Mouse (Mus musculus) heart, embryonic 16.5 days (tissue): ENCODE results near the gene Mat2b. TPM values are rescaled to one million over a fixed set of nuclear protein-coding genes. Genes with fewer than 3 reads are reported as not detected.

Source experiments
- ATAC-seq: fragments of 200-750 bp; cut with Nextera tagmentation; replicated peaks from 2 replicates; pipeline ENCODE4 v1.8.0; 2017; ENCODE audit warnings: moderate number of reproducible peaks; ENCODE audit not compliant: insufficient read depth, low FRiP score; ENCODE audit errors: extremely low read depth
- H3K27ac ChIP-seq: fragments of 300-500 bp; sonication (generic); 2 replicates; pipeline ENCODE4 v1.5.1; 2014; ENCODE audit warnings: mild to moderate bottlenecking, low read length, control low read depth, moderate library complexity
- H3K27me3 ChIP-seq: fragments of 300-500 bp; sonication (generic); 2 replicates; pipeline ENCODE4 v1.6.1; 2014; ENCODE audit warnings: low read length, mixed read lengths; ENCODE audit not compliant: control insufficient read depth, insufficient read depth
- H3K36me3 ChIP-seq: fragments of 300-500 bp; sonication (generic); 2 replicates; pipeline ENCODE4 v1.6.1; 2014; ENCODE audit not compliant: control insufficient read depth, insufficient read depth
- H3K4me1 ChIP-seq: fragments of 300-500 bp; sonication (generic); 2 replicates; pipeline ENCODE4 v1.6.1; 2014; ENCODE audit warnings: low read length, mixed read lengths; ENCODE audit not compliant: control insufficient read depth, insufficient read depth
- H3K4me2 ChIP-seq: fragments of 300-500 bp; sonication (generic); 2 replicates; pipeline ENCODE4 v1.6.1; 2014; ENCODE audit warnings: low read depth, mild to moderate bottlenecking, control low read depth, low read length
- H3K4me3 ChIP-seq: fragments of 300-500 bp; sonication (generic); 2 replicates; pipeline ENCODE4 v1.5.1; 2014; ENCODE audit warnings: mild to moderate bottlenecking, control low read depth, low read length
- H3K9ac ChIP-seq: fragments of 300-500 bp; sonication (generic); 2 replicates; pipeline ENCODE4 v1.6.1; 2014; ENCODE audit warnings: low read length, control low read depth
- H3K9me3 ChIP-seq: fragments of 300-500 bp; sonication (generic); replicated peaks from 2 replicates; pipeline ENCODE4 v1.6.1; 2016; ENCODE audit warnings: low read length; ENCODE audit not compliant: control insufficient read depth
- WGBS: fragments of 180-500 bp; shearing (Covaris S2); extraction: QIAGEN DNeasy Blood & Tissue Kit; methylation state at CpG from one replicate; pipeline ENCODE4 v1.1.7; 2014; 5-methylcytosine and 5-hydroxymethylcytosine counted together
- polyA plus RNA-seq: library from polyadenylated mRNA; unstranded; fragments of >200 nt; fragmentation: Nextera tagmentation; extraction: Ambion mirVana; gene quantifications from 2 replicates; pipeline ENCODE4 v1.2.1, GENCODE M21; 2015

Mat2b gene
- polyA plus RNA-seq, 1 experiment from 2014 or later, result 144 TPM

GRCm38 (mm10) chr11:40682456-40682855, 12.5 kb downstream of the Mat2b start:
- no peak overlapping the region for H3K4me2 ChIP-seq
- WGBS, result 91% methylated on average over 3 of the region's 3 CpGs
- peaks cover 1% of the 10 kb centered on the region for H3K9me3 ChIP-seq
- H3K4me1 ChIP-seq, result no peaks in the 10 kb centered on the region
- H3K9ac ChIP-seq, result no peak overlapping the region
- H3K27ac ChIP-seq, result no peak overlapping the region
- H3K27me3 ChIP-seq, result no peaks in the 10 kb centered on the region
- H3K4me3 ChIP-seq, result no peak overlapping the region
- no peak for ATAC-seq
- peaks cover 74% of the 10 kb centered on the region for H3K36me3 ChIP-seq

DNA sequence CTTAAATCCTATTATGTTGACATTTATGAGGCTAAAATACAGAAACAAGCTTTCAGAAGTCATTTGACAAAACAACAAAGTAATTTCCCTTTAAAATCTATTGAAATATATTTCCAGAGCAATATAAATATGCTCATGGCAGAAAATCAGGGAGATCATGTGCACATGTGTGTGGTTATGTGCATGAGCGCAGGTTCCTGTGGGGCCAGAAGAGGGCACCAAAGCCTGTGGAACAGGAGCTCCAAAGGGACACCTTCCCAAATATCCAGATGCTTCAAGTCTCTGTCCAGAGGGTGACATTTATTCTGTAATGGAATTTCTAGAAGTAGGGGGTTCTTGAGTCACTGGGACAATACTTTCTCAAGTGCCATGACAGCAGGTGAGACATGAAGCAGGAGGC, 17.8 kb downstream of the Mat2b start:
- Histone ChIP-seq H3K27ac (no peak overlapping the region), H3K4me2 (no peak overlapping the region), H3K9me3 (peaks cover 5% of the 10 kb centered on the region), H3K4me1 (peaks cover 4% of the 10 kb centered on the region), H3K4me3 (no peak overlapping the region), H3K27me3 (no peaks in the 10 kb centered on the region), H3K36me3 (peaks cover 49% of the 10 kb centered on the region), H3K9ac (no peak overlapping the region)
- 95% methylated on average over 1 of the region's 1 CpGs for WGBS
- ATAC-seq, result no peak

GRCm38 (mm10) chr11:40675014-40675730, 19.8 kb downstream of the Mat2b start:
- peak overlapping the region; percentile 28 for H3K4me2 ChIP-seq
- no peak overlapping the region for H3K4me3 ChIP-seq
- no peak overlapping the region for H3K27ac ChIP-seq
- no peaks in the 10 kb centered on the region for H3K27me3 ChIP-seq
- peaks cover 5% of the 10 kb centered on the region for H3K9me3 ChIP-seq
- 51% methylated on average over 4 of the region's 4 CpGs for WGBS
- peaks cover 35% of the 10 kb centered on the region for H3K36me3 ChIP-seq
- peaks cover 4% of the 10 kb centered on the region for H3K4me1 ChIP-seq
- H3K9ac ChIP-seq, result no peak overlapping the region
- ATAC-seq, result no peak

- H3K27ac ChIP-seq, result no peak overlapping the region
- H3K9ac ChIP-seq, result no peak overlapping the region
- H3K27me3 ChIP-seq, result no peaks in the 10 kb centered on the region
- no peaks in the 10 kb centered on the region for H3K4me1 ChIP-seq
- no peak overlapping the region for H3K4me3 ChIP-seq
- H3K4me2 ChIP-seq, result no peak overlapping the region
- 77% methylated on average over 8 of the region's 8 CpGs for WGBS
- ATAC-seq, result no peak
- no peaks in the 10 kb centered on the region for H3K36me3 ChIP-seq
- no peaks in the 10 kb centered on the region for H3K9me3 ChIP-seq
These were observed 45.1 kb downstream of the Mat2b start for GRCm38 (mm10) chr11:40649726-40650445.

DNA sequence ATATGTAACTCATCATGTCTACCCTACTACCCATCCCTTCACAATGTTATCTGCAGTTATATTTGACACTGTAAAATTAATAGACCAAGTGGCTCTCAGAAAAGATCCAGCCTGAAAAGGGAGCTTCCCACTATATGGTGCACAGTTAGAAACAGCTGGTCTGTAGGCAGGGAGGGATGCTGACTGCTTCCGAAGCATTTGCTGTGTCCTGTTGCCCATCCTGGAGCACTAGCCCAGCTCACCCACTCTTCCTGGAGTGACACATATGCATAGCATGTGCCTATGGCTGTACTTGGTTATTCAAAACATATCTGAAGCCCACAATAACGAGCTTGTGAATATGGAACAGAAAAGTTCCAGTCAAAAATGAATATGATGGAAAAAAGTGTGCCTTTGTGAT, 47.8 kb downstream of the Mat2b start:
- no peaks in the 10 kb centered on the region for H3K36me3 ChIP-seq
- H3K9ac ChIP-seq, result no peak overlapping the region
- no peaks in the 10 kb centered on the region for H3K9me3 ChIP-seq
- H3K27me3 ChIP-seq, result no peaks in the 10 kb centered on the region
- no peaks in the 10 kb centered on the region for H3K4me1 ChIP-seq
- H3K27ac ChIP-seq, result no peak overlapping the region
- no peak overlapping the region for H3K4me3 ChIP-seq
- ATAC-seq, result no peak
- WGBS, result 63% methylated on average over 2 of the region's 2 CpGs
- H3K4me2 ChIP-seq, result no peak overlapping the region

Other genes starting within 250 kb of the Mat2b start
- gene Hmmr, start 38.2 kb upstream of the Mat2b start, polyA plus RNA-seq, result 49.2 and 55.6 TPM in 2 replicates
- gene Nudcd2, start 38.5 kb upstream of the Mat2b start, polyA plus RNA-seq, result 88.2 and 90.3 TPM in 2 replicates
- 150 and 163 TPM in 2 replicates for gene Ccng1, start 60.1 kb upstream of the Mat2b start, polyA plus RNA-seq